Comparison of ENCODE assay signal across 20 mouse cellular contexts in the genomic region with DNA sequence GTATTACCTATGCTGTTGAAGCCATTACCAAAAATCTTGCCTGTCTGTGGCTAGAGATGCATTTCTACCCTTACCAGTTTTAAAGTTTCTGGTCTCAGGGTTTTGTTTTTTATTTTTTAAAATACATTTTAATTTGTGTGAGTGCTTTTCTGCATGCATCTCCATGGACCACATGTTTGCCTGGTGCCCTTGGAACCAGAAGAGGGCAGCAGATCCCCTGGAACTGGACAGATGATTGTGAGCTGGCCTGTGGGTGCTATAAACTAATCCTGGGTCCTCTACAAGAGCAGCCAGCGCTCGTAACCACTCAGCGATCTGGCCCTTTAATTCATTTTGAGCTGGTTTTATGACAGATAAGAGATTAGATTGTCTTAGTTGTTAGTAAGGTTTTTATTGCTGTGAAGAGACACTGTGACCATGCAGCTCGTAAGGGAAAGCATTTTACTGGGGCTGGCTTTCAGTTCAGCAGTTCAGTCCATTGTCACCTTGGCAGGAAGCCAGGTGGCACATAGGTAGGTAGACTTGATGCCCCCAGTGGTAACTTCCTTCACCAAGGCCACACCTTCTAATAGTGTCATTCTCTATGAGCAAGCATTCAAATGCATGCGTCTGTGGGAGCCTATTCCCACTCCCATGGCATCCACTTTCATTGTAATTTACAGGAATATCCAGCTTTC. TPM values are rescaled to one million over a fixed set of nuclear protein-coding genes. Genes with fewer than 3 reads are reported as not detected.
DNase-seq lines count a peak whose midpoint lies in the region; ATAC-seq and TF ChIP-seq lines count a peak whose summit lies in the region.
"Had no signal": no experiment of that assay in that cellular context is flagged by ENCODE, and none has a peak within 500 bp of the region (broad histone marks: within the 10 kb centered on the region; RNA-seq: fewer than 3 reads in every experiment).

No protein-coding gene starts in this region.

- intact Hi-C loops in left cerebral cortex, adult 2 months (cut with DNase I) = no loop called here
- intact Hi-C loops in left cerebral cortex, postnatal 25 days (cut with DNase I) = no loop called here

- H3K36me3 ChIP-seq in forebrain, postnatal 0 days (ENCODE audit: insufficient read depth) = peaks cover 51% of the 10 kb centered on the region
- peaks cover 79% of the 10 kb centered on the region for H3K36me3 ChIP-seq in forebrain, embryonic 13.5 days (ENCODE audit: poor library complexity, severe bottlenecking)
- peaks cover 19% of the 10 kb centered on the region for H3K36me3 ChIP-seq in ES-Bruce4 (ENCODE audit: control insufficient read depth, insufficient read depth, low read length, poor library complexity, severe bottlenecking)

- no peak overlapping the region for H3K27ac ChIP-seq in forebrain, postnatal 0 days (ENCODE audit: low read depth, low read length)
- H3K27ac ChIP-seq in forebrain, embryonic 13.5 days = no peak overlapping the region
- no peak overlapping the region for H3K27ac ChIP-seq in left cerebral cortex, adult 2 months
- no peak overlapping the region for H3K27ac ChIP-seq in ES-Bruce4 (ENCODE audit: insufficient read depth, low read length)
- H3K27ac ChIP-seq: forebrain, embryonic 12.5 days; neural tube, embryonic 12.5 days had no signal

- no peak overlapping the region for H3K9ac ChIP-seq in forebrain, postnatal 0 days
- no peak overlapping the region for H3K9ac ChIP-seq in forebrain, embryonic 13.5 days
- no peak overlapping the region for H3K9ac ChIP-seq in ES-Bruce4 (ENCODE audit: low read depth, poor library complexity, severe bottlenecking)
- H3K9ac ChIP-seq: forebrain, embryonic 12.5 days; neural tube, embryonic 12.5 days had no signal

- TF ChIP-seq CTCF in forebrain, postnatal 0 days (IDR thresholded peaks at IDR 0.05; ENCODE audit: low read depth) = 0 out of 2 replicates have a peak, but pooled peaks have one; percentile 19
- TF ChIP-seq CTCF in left cerebral cortex, adult 2 months (IDR thresholded peaks at IDR 0.05) = peak; percentile 26
- TF ChIP-seq CTCF in ES-Bruce4 (IDR thresholded peaks at IDR 0.05; ENCODE audit: low read depth, low read length) = peak; percentile 43

- H3K4me1 ChIP-seq in forebrain, postnatal 0 days (ENCODE audit: insufficient read depth) = no peaks in the 10 kb centered on the region
- H3K4me1 ChIP-seq in forebrain, embryonic 13.5 days = no peaks in the 10 kb centered on the region
- H3K4me1 ChIP-seq in ES-Bruce4 (ENCODE audit: control insufficient read depth, insufficient read depth, low read length) = no peaks in the 10 kb centered on the region
- H3K4me1 ChIP-seq: forebrain, embryonic 12.5 days; neural tube, embryonic 12.5 days had no signal

- H3K4me2 ChIP-seq in forebrain, postnatal 0 days (ENCODE audit: low read depth) = no peak overlapping the region
- H3K4me2 ChIP-seq in forebrain, embryonic 13.5 days = no peak overlapping the region
- H3K4me2 ChIP-seq: forebrain, embryonic 12.5 days; neural tube, embryonic 12.5 days had no signal

- no peak for TF ChIP-seq POLR2A in ES-Bruce4 (IDR thresholded peaks at IDR 0.05; ENCODE audit: insufficient read depth, low read length)

- no peak overlapping the region for H3K4me3 ChIP-seq in forebrain, postnatal 0 days (ENCODE audit: low read depth, low read length)
- no peak overlapping the region for H3K4me3 ChIP-seq in forebrain, embryonic 13.5 days
- no peak overlapping the region for H3K4me3 ChIP-seq in left cerebral cortex, adult 2 months
- no peak overlapping the region for H3K4me3 ChIP-seq in ES-Bruce4 (ENCODE audit: low read depth, low read length)
- H3K4me3 ChIP-seq: forebrain, embryonic 12.5 days; neural tube, embryonic 12.5 days had no signal

- H3K9me3 ChIP-seq in forebrain, postnatal 0 days (ENCODE audit: low read length) = no peaks in the 10 kb centered on the region
- H3K9me3 ChIP-seq in forebrain, embryonic 13.5 days (replicated peaks) = no peaks in the 10 kb centered on the region
- H3K9me3 ChIP-seq in ES-Bruce4 (replicated peaks; ENCODE audit: control insufficient read depth, insufficient read depth, low read length, poor library complexity, severe bottlenecking) = no peaks in the 10 kb centered on the region
- H3K9me3 ChIP-seq: neural tube, embryonic 12.5 days had no signal

- no peak for DNase-seq in forebrain, postnatal 0 days
- no peak for DNase-seq in left cerebral cortex, adult 2 months (ENCODE audit: extremely low spot score in 1 of 2, low spot score in 2 of 2)
- DNase-seq in left cerebral cortex, postnatal 25 days (ENCODE audit: low spot score in 2 of 2) = no peak
- peak; percentile 82 for DNase-seq in large intestine, adult 2 months (ENCODE audit: low read depth, low spot score)
- DNase-seq: adrenal gland, postnatal 10 days; cerebellum, postnatal 14 days; kidney, postnatal 10 days; lung, postnatal 10 days; right cerebral cortex, postnatal 25 days; thymus, postnatal 14 days had no signal

- no peaks in the 10 kb centered on the region for H3K27me3 ChIP-seq in forebrain, postnatal 0 days (ENCODE audit: insufficient read depth, low read length)
- no peaks in the 10 kb centered on the region for H3K27me3 ChIP-seq in forebrain, embryonic 13.5 days
- H3K27me3 ChIP-seq in ES-Bruce4 (ENCODE audit: control insufficient read depth, insufficient read depth, low read length, poor library complexity, severe bottlenecking) = no peaks in the 10 kb centered on the region
- H3K27me3 ChIP-seq: forebrain, embryonic 12.5 days; neural tube, embryonic 12.5 days had no signal

- 91% methylated on average over 5 of the region's 5 CpGs for WGBS in forebrain, postnatal 0 days
- WGBS in forebrain, embryonic 13.5 days = 91% methylated on average over 5 of the region's 5 CpGs
- WGBS in large intestine, adult 2 months = 45% methylated on average over 5 of the region's 5 CpGs

- TF ChIP-seq EP300 in ES-Bruce4 (IDR thresholded peaks at IDR 0.05; ENCODE audit: insufficient read depth, low read depth, low read length) = no peak

- no peak for ATAC-seq in forebrain, postnatal 0 days
- no peak for ATAC-seq in forebrain, embryonic 13.5 days
- no peak for ATAC-seq in erythroid progenitor cell, adult 5-6 weeks (replicated peaks; ENCODE audit: low FRiP score, poor library complexity, severe bottlenecking)
- ATAC-seq in frontal cortex, adult (ENCODE audit: low TSS enrichment) = no peak

RNA-seq across cellular contexts. Expression of a gene that starts 8.4 kb away (rescaled TPM):
- not detected in 2 replicates for total RNA-seq in forebrain, postnatal 0 days (2014; rRNA removed)
- polyA plus RNA-seq in forebrain, postnatal 0 days (2015; fragmentation: Nextera tagmentation; extraction: Ambion mirVana) = 32.5 and 44.0 TPM in 2 replicates
- 38.4 and 40.9 TPM in 2 replicates for polyA plus RNA-seq in forebrain, embryonic 13.5 days (2015; fragmentation: Nextera tagmentation; extraction: Ambion mirVana)
- not detected for total RNA-seq in left cerebral cortex, adult 2 months (2021)
- not detected for total RNA-seq in left cerebral cortex, postnatal 25 days (2021)
- polyA plus RNA-seq in ES-Bruce4 (2011; ENCODE audit: insufficient read depth, insufficient read length, low read depth, missing spikeins) = not detected in 2 replicates
- polyA plus RNA-seq in large intestine, adult 2 months (2012; rRNA removed) = 0.23 and 0.32 TPM in 2 replicates
- total RNA-seq in erythroid progenitor cell, adult 5-6 weeks (2015; ENCODE audit: low replicate concordance) = not detected in 2 replicates
- total RNA-seq in erythroid progenitor cell, adult 5-6 weeks (2017; ENCODE audit: low replicate concordance) = 1.2 and 5.8 TPM in 2 replicates
- total RNA-seq: adrenal gland, postnatal 10 days; hematopoietic stem cell, adult 5-6 weeks; layer of hippocampus, postnatal 10 days; left cerebral cortex, postnatal 10 days; monocyte, adult 5-6 weeks had no signal

RNA-seq across cellular contexts. Expression of a gene that starts 29.4 kb away (rescaled TPM):
- 11.8 and 13.9 TPM in 2 replicates for total RNA-seq in forebrain, postnatal 0 days (2014; rRNA removed)
- 12.1 and 12.5 TPM in 2 replicates for polyA plus RNA-seq in forebrain, postnatal 0 days (2015; fragmentation: Nextera tagmentation; extraction: Ambion mirVana)
- 27.7 and 28.6 TPM in 2 replicates for polyA plus RNA-seq in forebrain, embryonic 13.5 days (2015; fragmentation: Nextera tagmentation; extraction: Ambion mirVana)
- total RNA-seq in left cerebral cortex, adult 2 months (2021) = 1 to 10 TPM; 6.5 to 7.2 TPM
- total RNA-seq in left cerebral cortex, postnatal 25 days (2021) = 1 to 10 TPM; 6.8 TPM
- 44.8 and 52.1 TPM in 2 replicates for polyA plus RNA-seq in ES-Bruce4 (2011; ENCODE audit: insufficient read depth, insufficient read length, low read depth, missing spikeins)
- 114 and 119 TPM in 2 replicates for polyA plus RNA-seq in large intestine, adult 2 months (2012; rRNA removed)
- 4.2 and 20.2 TPM in 2 replicates for total RNA-seq in erythroid progenitor cell, adult 5-6 weeks (2015; ENCODE audit: low replicate concordance)
- total RNA-seq in erythroid progenitor cell, adult 5-6 weeks (2017; ENCODE audit: low replicate concordance) = 2.4 and 8.0 TPM in 2 replicates

RNA-seq across cellular contexts. Expression of a gene that starts 45.0 kb away (rescaled TPM):
- 24.7 and 27.2 TPM in 2 replicates for total RNA-seq in forebrain, postnatal 0 days (2014; rRNA removed)
- 17.4 and 20.3 TPM in 2 replicates for polyA plus RNA-seq in forebrain, postnatal 0 days (2015; fragmentation: Nextera tagmentation; extraction: Ambion mirVana)
- polyA plus RNA-seq in forebrain, embryonic 13.5 days (2015; fragmentation: Nextera tagmentation; extraction: Ambion mirVana) = 44.8 and 49.9 TPM in 2 replicates
- 10 to 100 TPM; 25.2 to 31.0 TPM for total RNA-seq in left cerebral cortex, adult 2 months (2021)
- total RNA-seq in left cerebral cortex, postnatal 25 days (2021) = 10 to 100 TPM; 27.1 to 28.8 TPM
- polyA plus RNA-seq in ES-Bruce4 (2011; ENCODE audit: insufficient read depth, insufficient read length, low read depth, missing spikeins) = 35.5 and 36.9 TPM in 2 replicates
- 33.6 and 35.6 TPM in 2 replicates for polyA plus RNA-seq in large intestine, adult 2 months (2012; rRNA removed)
- total RNA-seq in erythroid progenitor cell, adult 5-6 weeks (2015; ENCODE audit: low replicate concordance) = 5.4 and 5.9 TPM in 2 replicates
- total RNA-seq in erythroid progenitor cell, adult 5-6 weeks (2017; ENCODE audit: low replicate concordance) = 5.4 and 6.8 TPM in 2 replicates
